Mouse (Mus musculus): ENCODE measurements around the gene Gm49383. TPM values are rescaled to one million over a fixed set of nuclear protein-coding genes. Genes with fewer than 3 reads are reported as not detected.
"Not testable (repeated sequence)": the region's sequence is repeated elsewhere in the genome, so short reads cannot be mapped to it uniquely, and the experiment has no call there.

Gene Gm49383
- polyA plus RNA-seq, 1 experiment from 2014 or later = 18.2 TPM

DNA sequence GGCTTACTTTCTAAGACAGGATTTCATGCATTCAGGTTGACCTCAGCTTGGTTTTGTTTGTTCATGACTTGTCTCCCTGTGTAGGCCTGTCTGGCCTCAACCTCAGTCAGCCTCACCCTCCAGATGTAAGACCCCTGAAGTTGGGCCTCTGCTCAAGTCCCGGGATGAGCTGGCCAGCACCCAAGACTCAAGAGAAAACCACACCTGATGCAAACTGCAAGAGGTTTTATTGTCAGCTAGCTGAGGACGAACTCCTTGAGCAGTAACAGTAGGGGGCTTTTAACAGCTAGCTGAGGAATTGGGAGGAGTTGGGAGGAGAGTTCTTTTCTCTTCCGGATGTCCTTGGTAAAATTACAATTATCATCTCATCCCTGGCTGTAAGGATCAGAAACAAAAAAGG, 19.4 kb downstream of the Gm49383 start:
- H3K4me3 ChIP-seq = no peak overlapping the region
- whole genome bisulfite sequencing = 69% methylated on average over 3 of the region's 3 CpGs
- ATAC-seq (ENCODE audit: low read depth) = no peak

DNA sequence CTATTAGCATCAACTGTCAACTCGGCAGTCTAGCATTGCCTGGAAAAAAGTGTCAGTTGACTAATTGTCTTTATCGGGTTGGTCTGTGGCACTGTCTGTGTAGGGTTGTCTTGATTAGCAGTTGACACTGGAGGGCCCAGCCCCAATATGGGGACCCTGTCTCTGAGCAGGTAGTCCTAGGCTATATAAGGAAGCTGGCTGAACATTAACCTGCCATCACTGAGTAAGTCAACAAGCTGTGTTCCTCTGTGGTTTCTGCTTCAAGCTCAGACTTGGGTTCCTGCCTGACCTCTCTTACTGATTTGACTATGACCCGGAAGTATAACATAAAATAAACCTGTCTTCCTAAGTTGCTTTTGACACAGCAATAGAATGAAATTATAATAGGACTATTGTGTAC, 20.9 kb downstream of the Gm49383 start:
- no peak overlapping the region for H3K27ac ChIP-seq (replicated peaks)
- H3K4me2 ChIP-seq = no peak overlapping the region
- H3K9me3 ChIP-seq = no peaks in the 10 kb centered on the region
- H3K36me3 ChIP-seq = 0 out of 2 replicates have a peak, but pooled peaks cover 2% of the 10 kb centered on the region
- H3K27me3 ChIP-seq = no peaks in the 10 kb centered on the region
- H3K9ac ChIP-seq = no peak overlapping the region
- ATAC-seq (ENCODE audit: low read depth) = no peak
- no peak overlapping the region for H3K4me3 ChIP-seq
- H3K4me1 ChIP-seq (replicated peaks) = no peaks in the 10 kb centered on the region
- 94% methylated on average over 3 of the region's 3 CpGs for WGBS

More for the DNA sequence above, 19.4 kb downstream of the Gm49383 start:
- H3K27me3 ChIP-seq = no peaks in the 10 kb centered on the region
- no peak overlapping the region for H3K27ac ChIP-seq (replicated peaks)
- H3K4me1 ChIP-seq (replicated peaks) = no peaks in the 10 kb centered on the region; the same call in 1 of the 2 replicates
- peaks cover 11% of the 10 kb centered on the region; the same call in 1 of the 2 replicates for H3K36me3 ChIP-seq
- H3K9ac ChIP-seq = no peak overlapping the region
- H3K9me3 ChIP-seq = no peaks in the 10 kb centered on the region
- no peak overlapping the region for H3K4me2 ChIP-seq

DNA sequence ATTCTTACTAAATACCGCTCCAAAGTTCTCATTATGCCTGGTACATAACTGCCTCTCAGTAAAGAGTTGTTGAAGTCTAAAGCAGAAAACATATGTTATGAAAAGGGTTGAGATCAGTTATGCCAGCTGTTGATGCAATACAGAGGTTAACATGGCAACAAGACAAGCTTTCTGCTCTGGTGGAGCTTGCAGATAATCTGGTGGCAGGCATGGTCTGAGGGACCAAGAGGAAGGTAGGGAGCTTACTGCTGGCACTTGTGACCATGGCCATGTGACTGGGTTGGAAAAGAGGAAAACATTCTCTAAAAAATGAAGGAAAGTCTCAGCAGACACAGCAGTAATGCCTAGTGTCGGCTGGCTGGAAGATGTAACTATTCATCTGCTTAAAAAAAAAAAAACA, 25.6 kb downstream of the Gm49383 start:
- Histone ChIP-seq H3K4me3 (no peak overlapping the region), H3K27ac (replicated peaks) (no peak overlapping the region), H3K4me1 (replicated peaks) (peaks cover 13% of the 10 kb centered on the region), H3K27me3 (no peaks in the 10 kb centered on the region), H3K9ac (no peak overlapping the region), H3K9me3 (no peaks in the 10 kb centered on the region), H3K4me2 (no peak overlapping the region), H3K36me3 (no peaks in the 10 kb centered on the region)
- no peak for ATAC-seq (ENCODE audit: low read depth)
- 96% methylated on average over 2 of the region's 2 CpGs for WGBS

GRCm38 (mm10) chr12:69168461-69169106, 28.3 kb downstream of the Gm49383 start, which contains the start of gene Lrr1:
Gene Lrr1 (plus strand): TSS chr12:69168814.
- Histone ChIP-seq H3K27ac (replicated peaks) (peak within 1 kb of the TSS; percentile 63; the same call in 1 of the 2 replicates), H3K4me2 (peak within 1 kb of the TSS; percentile 95), H3K4me1 (replicated peaks) (peaks cover 13% of the 10 kb centered on the region), H3K4me3 (peak within 1 kb of the TSS; percentile 64), H3K36me3 (no peaks in the 10 kb centered on the region), H3K9ac (peak within 1 kb of the TSS; percentile 75), H3K9me3 (no peaks in the 10 kb centered on the region), H3K27me3 (no peaks in the 10 kb centered on the region)
- peak; percentile 96 for ATAC-seq (ENCODE audit: low read depth)
- under 1% methylated on average over 40 of the region's 40 CpGs for WGBS

DNA sequence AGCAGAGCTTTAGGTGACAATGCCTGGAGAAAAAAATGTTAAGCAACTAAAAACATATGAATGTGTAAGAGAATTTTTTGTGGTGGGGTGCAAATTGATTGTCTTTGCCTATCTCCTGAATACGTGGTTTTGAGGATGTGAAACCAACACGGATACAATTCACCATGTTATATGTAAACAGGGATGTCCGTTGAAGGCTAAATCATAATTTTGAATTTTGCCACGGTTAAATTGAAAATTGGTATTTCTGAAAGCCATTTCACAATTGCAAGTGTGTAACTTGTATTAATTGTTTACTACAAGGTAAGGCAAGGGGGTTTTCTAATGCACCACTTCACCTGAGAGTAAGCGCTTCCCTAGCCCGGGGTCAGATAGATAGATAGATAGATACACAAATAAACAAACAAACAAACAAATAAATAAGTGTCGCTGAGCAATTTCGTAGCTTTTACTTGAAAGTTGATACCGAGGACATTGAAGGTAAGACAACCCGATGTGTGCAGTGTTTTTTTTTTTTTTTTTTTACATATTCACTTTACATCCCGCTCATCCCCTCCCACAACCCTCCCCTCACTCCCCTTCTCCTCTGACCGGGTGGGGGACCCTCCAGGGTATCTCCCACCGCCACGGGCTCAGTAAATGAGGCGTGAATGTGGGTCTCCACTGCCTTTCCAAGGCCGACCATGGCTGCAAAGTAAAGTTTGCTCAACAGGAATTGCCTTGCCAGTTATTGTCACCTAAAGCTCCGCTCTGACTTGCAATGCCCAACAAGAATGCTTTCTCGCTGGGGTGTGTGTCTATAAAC, 29.0 kb downstream of the Gm49383 start:
- ATAC-seq (ENCODE audit: low read depth) = peak; percentile 37; the same call in 1 of the 2 replicates
- Histone ChIP-seq H3K4me2 (peak overlapping the region; percentile 95), H3K27me3 (no peaks in the 10 kb centered on the region), H3K4me3 (peak overlapping the region; percentile 64), H3K36me3 (no peaks in the 10 kb centered on the region), H3K9me3 (no peaks in the 10 kb centered on the region), H3K27ac (replicated peaks) (peak overlapping the region; percentile 63; the same call in 1 of the 2 replicates), H3K4me1 (replicated peaks) (peaks cover 13% of the 10 kb centered on the region), H3K9ac (peak overlapping the region; percentile 75)
- WGBS = 10% methylated on average over 18 of the region's 18 CpGs

GRCm38 (mm10) chr12:69166861-69167581, 29.9 kb downstream of the Gm49383 start:
- not testable (repeated sequence) for H3K4me3 ChIP-seq; H3K9ac ChIP-seq; H3K27ac ChIP-seq (replicated peaks); H3K9me3 ChIP-seq; ATAC-seq (ENCODE audit: low read depth); H3K36me3 ChIP-seq; H3K4me2 ChIP-seq; H3K27me3 ChIP-seq
- 68% methylated on average over 8 of the region's 8 CpGs for WGBS
- H3K4me1 ChIP-seq (replicated peaks) = peaks cover 13% of the 10 kb centered on the region

DNA sequence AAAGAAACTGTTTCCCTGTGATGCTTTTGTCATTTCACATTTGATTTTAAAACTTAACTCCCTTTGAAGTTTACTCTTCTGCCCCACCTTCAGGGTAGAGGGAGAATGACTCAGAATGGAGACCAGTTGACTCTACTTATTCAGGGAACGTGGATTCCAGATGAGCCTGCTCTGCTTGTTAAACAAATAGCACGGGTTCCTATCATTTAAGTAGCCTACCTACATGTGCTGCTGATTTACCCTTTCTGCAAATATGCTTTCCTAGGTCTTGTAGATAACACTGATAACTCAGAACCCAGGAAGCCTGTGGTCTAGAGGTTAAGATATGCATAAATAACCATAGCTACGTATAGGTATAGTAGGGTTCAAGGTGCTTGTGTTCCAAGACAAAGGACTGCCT, 32.0 kb downstream of the Gm49383 start:
- Histone ChIP-seq H3K9ac (no peak overlapping the region), H3K36me3 (no peaks in the 10 kb centered on the region), H3K27me3 (no peaks in the 10 kb centered on the region), H3K27ac (replicated peaks) (no peak overlapping the region), H3K4me2 (no peak overlapping the region), H3K4me1 (replicated peaks) (peaks cover 13% of the 10 kb centered on the region), H3K4me3 (no peak overlapping the region), H3K9me3 (no peaks in the 10 kb centered on the region)
- WGBS = 61% methylated on average over 3 of the region's 3 CpGs
- no peak for ATAC-seq (ENCODE audit: low read depth)

DNA sequence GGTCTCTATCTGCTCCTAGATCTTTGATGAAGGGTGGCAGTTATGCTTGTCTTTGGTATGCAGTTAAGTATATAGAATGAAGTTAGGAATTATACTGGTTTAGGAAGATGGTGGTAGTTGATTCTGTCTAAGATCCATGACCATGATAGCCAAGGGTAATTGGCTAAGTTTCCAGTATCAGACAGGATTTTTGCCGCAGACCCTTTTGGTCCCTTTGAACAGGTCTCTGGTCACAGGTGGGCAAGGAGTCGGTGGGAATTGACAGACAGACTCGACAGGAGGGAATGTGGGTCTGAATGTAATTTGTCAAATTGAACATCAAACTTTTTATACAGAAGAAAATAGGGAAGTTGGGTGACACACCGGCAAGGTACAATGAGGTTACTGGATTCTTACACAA, 33.3 kb downstream of the Gm49383 start:
- H3K9me3 ChIP-seq; H3K27me3 ChIP-seq; H3K4me3 ChIP-seq; H3K4me2 ChIP-seq; H3K27ac ChIP-seq (replicated peaks); H3K9ac ChIP-seq; H3K4me1 ChIP-seq (replicated peaks); ATAC-seq (ENCODE audit: low read depth); H3K36me3 ChIP-seq: not testable (repeated sequence)
- WGBS = 88% methylated on average over 4 of the region's 4 CpGs

DNA sequence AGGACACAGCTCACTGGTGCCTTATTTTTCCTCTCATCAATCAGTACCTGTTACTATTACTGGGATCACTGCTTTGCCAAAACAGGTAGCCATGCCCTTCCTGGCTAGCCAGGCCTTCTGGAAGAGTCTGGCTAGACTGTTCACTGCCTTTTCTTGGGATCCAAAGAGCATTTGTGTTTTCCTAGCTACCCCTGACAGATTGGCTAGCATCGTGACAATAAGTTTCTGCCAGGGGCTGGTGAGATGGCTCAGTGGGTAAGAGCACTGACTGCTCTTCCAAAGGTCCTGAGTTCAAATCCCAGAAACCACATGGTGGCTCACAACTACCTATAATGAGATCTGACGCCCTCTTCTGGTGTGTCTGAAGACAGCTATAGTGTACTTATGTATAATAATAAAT, 36.2 kb downstream of the Gm49383 start:
- H3K4me3 ChIP-seq; H3K9me3 ChIP-seq; H3K27ac ChIP-seq (replicated peaks); ATAC-seq (ENCODE audit: low read depth); H3K4me2 ChIP-seq; H3K9ac ChIP-seq; H3K27me3 ChIP-seq: not testable (repeated sequence)
- peaks cover 13% of the 10 kb centered on the region for H3K4me1 ChIP-seq (replicated peaks)
- WGBS = 81% methylated on average over 2 of the region's 2 CpGs
- H3K36me3 ChIP-seq = peaks cover 20% of the 10 kb centered on the region

GRCm38 (mm10) chr12:69159578-69159940, 37.3 kb downstream of the Gm49383 start:
- Histone ChIP-seq H3K9me3 (no peaks in the 10 kb centered on the region), H3K4me3 (peak overlapping the region; percentile 17), H3K4me2 (peak overlapping the region; percentile 30), H3K27ac (replicated peaks) (no peak overlapping the region), H3K4me1 (replicated peaks) (peaks cover 13% of the 10 kb centered on the region), H3K9ac (no peak overlapping the region), H3K36me3 (peaks cover 21% of the 10 kb centered on the region), H3K27me3 (no peaks in the 10 kb centered on the region)
- WGBS = 8% methylated on average over 9 of the region's 9 CpGs
- ATAC-seq (ENCODE audit: low read depth) = peak; percentile 1; the same call in 1 of the 2 replicates

DNA sequence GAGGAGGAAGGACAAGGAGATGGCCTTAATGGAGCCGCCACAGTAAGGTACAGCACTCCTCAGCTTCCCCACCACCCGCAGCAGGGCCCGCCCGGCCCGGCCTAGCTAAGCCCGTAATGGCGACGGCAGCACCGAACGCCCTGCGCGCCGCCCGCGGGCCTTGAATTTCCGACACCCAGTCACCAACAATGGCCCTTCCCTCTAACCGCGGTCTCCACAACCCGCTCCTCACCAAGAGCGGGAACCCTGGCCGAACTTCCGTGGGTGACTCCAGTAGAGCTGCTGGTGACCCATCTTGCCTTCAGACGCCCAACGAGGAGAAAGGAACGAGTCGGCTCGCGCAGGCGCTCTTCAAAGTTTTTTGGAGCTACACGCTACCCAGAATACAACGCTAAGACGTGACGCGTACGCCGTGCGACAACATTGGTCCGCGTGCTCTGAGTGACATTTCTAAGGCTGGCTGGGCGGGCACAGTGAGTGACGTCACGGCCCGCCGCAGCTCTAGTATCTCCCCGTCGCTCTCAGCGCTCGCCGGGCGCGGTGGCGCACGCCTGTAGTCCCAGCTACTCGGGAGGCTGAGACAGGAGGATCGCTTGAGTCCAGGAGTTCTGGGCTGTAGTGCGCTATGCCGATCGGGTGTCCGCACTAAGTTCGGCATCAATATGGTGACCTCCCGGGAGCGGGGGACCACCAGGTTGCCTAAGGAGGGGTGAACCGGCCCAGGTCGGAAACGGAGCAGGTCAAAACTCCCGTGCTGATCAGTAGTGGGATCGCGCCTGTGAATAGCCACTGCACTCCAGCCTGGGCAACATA, 37.9 kb downstream of the Gm49383 start, which contains the start of gene Rps29:
Gene Rps29, minus strand, starts transcription at position 422 of the 813 bp plus-strand sequence.
- WGBS = under 1% methylated on average over 59 of the region's 68 CpGs
- peak within 1 kb of the TSS; percentile 74 for H3K4me2 ChIP-seq
- not testable (repeated sequence) for H3K9me3 ChIP-seq, H3K27me3 ChIP-seq
- peak within 1 kb of the TSS; percentile 96 for H3K27ac ChIP-seq (replicated peaks)
- peak within 1 kb of the TSS; percentile 89 for H3K9ac ChIP-seq
- peaks cover 21% of the 10 kb centered on the region for H3K36me3 ChIP-seq
- ATAC-seq (ENCODE audit: low read depth) = peak; percentile 99
- peak within 1 kb of the TSS; percentile 73 for H3K4me3 ChIP-seq
- H3K4me1 ChIP-seq (replicated peaks) = peaks cover 13% of the 10 kb centered on the region
